Mouse (Mus musculus): Measurements from ENCODE around the gene Tenm1. TPM values are rescaled to one million over a fixed set of nuclear protein-coding genes. Genes with fewer than 3 reads are reported as not detected.

The Tenm1 gene
- polyA plus RNA-seq, 2 experiments = 0.01 TPM; not detected in 1

DNA sequence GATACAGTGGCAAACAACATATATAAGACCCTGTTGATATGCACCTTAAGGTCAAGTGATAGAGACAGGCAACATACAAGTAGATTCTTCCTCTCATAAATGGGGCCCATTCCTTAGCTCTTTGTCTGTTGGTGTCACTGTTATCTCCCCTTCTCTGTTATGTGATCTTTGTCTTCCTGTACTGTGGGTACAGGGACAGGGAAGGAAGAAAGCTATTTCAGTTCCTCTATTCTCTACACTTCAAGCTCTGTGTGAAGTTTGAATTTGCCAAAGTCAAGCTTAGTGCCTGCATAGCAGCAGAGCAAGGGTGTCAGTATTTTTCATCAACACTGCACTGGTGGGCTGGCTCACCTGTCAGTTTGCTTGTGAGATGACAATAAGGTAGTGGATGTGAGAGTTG, 928.4 kb downstream of the Tenm1 start:
- H3K36me3 ChIP-seq (replicated peaks; ENCODE audit: control insufficient read depth, insufficient read depth, low read depth) = no peaks in the 10 kb centered on the region
- no peak overlapping the region for H3K27ac ChIP-seq
- H3K4me3 ChIP-seq (ENCODE audit: insufficient read depth in 1 of 2, low read depth in 2 of 2, low read length in 2 of 2) = no peak overlapping the region
- H3K9me3 ChIP-seq (ENCODE audit: control insufficient read depth, low read length) = no peaks in the 10 kb centered on the region
- no peak overlapping the region for H3K9ac ChIP-seq (replicated peaks)
- no peak for ATAC-seq (ENCODE audit: insufficient read depth)
- no peak overlapping the region for H3K4me2 ChIP-seq (ENCODE audit: low read depth)
- no peak for DNase-seq (ENCODE audit: low read depth in 3 of 3, low spot score in 3 of 3)
- no peaks in the 10 kb centered on the region for H3K27me3 ChIP-seq (ENCODE audit: control insufficient read depth, insufficient read depth, low read length)
- no peak for TF ChIP-seq CTCF (IDR thresholded peaks at IDR 0.05; ENCODE audit: low read depth)
- no peak for TF ChIP-seq EP300 (IDR thresholded peaks at IDR 0.05; ENCODE audit: low read depth)
- no peaks in the 10 kb centered on the region for H3K4me1 ChIP-seq (replicated peaks; ENCODE audit: control insufficient read depth in 2 of 2, insufficient read depth in 2 of 2, low read length in 1 of 2)

DNA sequence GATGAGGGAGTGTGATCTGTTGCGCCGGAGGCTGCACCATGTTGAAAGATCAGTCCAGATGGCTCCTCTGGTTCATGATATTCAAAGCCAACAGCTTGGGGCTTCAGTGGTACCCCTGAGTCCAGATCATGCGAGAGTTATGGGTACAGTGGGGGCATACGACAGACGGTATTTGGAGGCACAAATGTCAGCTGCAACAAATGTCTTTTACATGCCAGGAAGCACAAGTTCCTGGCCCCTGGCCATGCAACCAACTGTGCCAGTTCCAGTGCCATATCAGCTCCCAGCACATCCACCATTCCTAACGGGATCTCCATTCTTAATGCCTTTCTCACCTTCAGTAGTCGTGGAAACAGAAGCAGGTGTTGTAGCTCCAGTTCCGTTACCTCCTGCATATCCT, 938.6 kb downstream of the Tenm1 start:
- Histone ChIP-seq H3K27me3 (ENCODE audit: control insufficient read depth, insufficient read depth, low read length) (no peaks in the 10 kb centered on the region), H3K9me3 (ENCODE audit: control insufficient read depth, low read length) (no peaks in the 10 kb centered on the region), H3K4me2 (ENCODE audit: low read depth) (no peak overlapping the region), H3K4me1 (replicated peaks; ENCODE audit: control insufficient read depth in 2 of 2, insufficient read depth in 2 of 2, low read length in 1 of 2) (no peaks in the 10 kb centered on the region), H3K36me3 (replicated peaks; ENCODE audit: control insufficient read depth, insufficient read depth, low read depth) (no peaks in the 10 kb centered on the region), H3K9ac (replicated peaks) (no peak overlapping the region), H3K4me3 (ENCODE audit: insufficient read depth in 1 of 2, low read depth in 2 of 2, low read length in 2 of 2) (no peak overlapping the region), H3K27ac (no peak overlapping the region)
- WGBS (ENCODE audit: insufficient replicate concordance) = 77% methylated on average over 8 of the region's 8 CpGs
- DNase-seq (ENCODE audit: low read depth in 3 of 3, low spot score in 3 of 3) (no peak), ATAC-seq (ENCODE audit: insufficient read depth) (no peak)
- TF ChIP-seq CTCF (IDR thresholded peaks at IDR 0.05; ENCODE audit: low read depth) = no peak
- no peak for TF ChIP-seq EP300 (IDR thresholded peaks at IDR 0.05; ENCODE audit: low read depth)

DNA sequence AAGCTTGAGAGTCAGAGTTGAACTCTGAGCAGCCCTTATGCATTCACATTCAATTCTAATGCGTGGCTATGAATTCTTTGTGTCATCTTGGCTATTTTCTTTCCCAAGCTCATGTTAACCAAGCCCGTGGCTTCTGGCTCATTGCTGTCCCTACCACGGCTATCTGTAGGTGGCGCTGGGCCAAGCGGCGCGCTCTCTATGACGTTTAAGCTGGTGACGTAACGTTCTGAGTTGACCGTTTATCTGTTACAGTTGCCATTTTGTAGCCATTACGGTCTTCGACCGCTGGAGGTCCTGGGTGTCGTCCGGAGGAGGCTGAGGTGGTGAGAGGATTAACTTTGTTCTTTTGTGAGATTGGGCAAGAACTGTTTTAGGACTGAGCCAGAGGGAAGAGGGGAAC, 939.5 kb downstream of the Tenm1 start, which contains the start of gene Tex13c2:
Gene Tex13c2 (plus strand): TSS at position 246 of the 400 bp plus-strand sequence.
- no peaks in the 10 kb centered on the region for H3K27me3 ChIP-seq (ENCODE audit: control insufficient read depth, insufficient read depth, low read length)
- no peak within 1 kb of the TSS for H3K4me2 ChIP-seq (ENCODE audit: low read depth)
- no peak within 1 kb of the TSS for H3K9ac ChIP-seq (replicated peaks)
- TF ChIP-seq CTCF (IDR thresholded peaks at IDR 0.05; ENCODE audit: low read depth) (no peak), EP300 (IDR thresholded peaks at IDR 0.05; ENCODE audit: low read depth) (no peak)
- WGBS (ENCODE audit: insufficient replicate concordance) = 67% methylated on average over 16 of the region's 16 CpGs
- H3K9me3 ChIP-seq (ENCODE audit: control insufficient read depth, low read length) = no peaks in the 10 kb centered on the region
- H3K36me3 ChIP-seq (replicated peaks; ENCODE audit: control insufficient read depth, insufficient read depth, low read depth) = no peaks in the 10 kb centered on the region
- no peak for DNase-seq (ENCODE audit: low read depth in 3 of 3, low spot score in 3 of 3)
- no peak for ATAC-seq (ENCODE audit: insufficient read depth)
- H3K4me3 ChIP-seq (ENCODE audit: insufficient read depth in 1 of 2, low read depth in 2 of 2, low read length in 2 of 2) = no peak within 1 kb of the TSS
- no peak within 1 kb of the TSS for H3K27ac ChIP-seq
- H3K4me1 ChIP-seq (replicated peaks; ENCODE audit: control insufficient read depth in 2 of 2, insufficient read depth in 2 of 2, low read length in 1 of 2) = no peaks in the 10 kb centered on the region

Other genes with a start within 250 kb of the Tenm1 start
- not detected in 2 replicates for gene Tex13c1, start 162.0 kb upstream of the Tenm1 start, polyA plus RNA-seq (2012; rRNA removed)
- gene Tex13c1, start 162.0 kb upstream of the Tenm1 start, polyA plus RNA-seq (2014; fragmentation: Nextera tagmentation; extraction: Ambion mirVana) = not detected in 2 replicates